8 mouse cellular contexts compared by ENCODE assay signal in the genomic region with DNA sequence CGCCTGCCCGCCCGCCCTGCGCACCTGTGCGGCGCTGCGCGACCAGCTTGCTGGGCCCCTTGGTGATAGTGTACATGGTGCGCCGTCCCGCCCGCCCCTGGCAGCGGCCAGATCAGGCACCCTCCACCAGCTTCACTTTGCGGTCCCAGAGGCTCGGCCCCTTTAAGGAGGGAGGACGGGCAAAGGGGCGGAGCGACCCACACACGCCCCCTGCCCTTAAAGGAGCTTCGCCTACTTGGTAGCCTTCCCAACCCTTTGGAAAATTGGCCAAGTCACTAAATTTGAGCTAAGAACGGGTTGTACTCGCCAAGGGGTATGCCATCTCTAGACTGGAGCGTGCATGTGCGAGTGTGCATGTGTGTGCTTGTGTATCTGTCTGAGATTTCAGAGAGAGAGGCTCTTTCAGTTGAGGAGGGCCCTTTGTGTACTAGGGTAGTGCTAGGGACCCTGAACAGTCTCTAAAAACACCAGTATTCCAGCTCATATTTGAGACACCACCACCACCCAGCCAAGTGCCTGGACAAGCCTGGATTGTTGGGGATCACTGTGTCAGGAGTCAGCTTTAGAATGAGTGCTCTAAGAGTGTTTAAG. TPM values are rescaled to one million over a fixed set of nuclear protein-coding genes. Genes with fewer than 3 reads are reported as not detected.
A peak's percentile ranks its signal among the peaks of the same experiment; 100 is the strongest.
DNase-seq lines count a peak whose midpoint lies in the region; ATAC-seq lines count a peak whose summit lies in the region.

TSS of gene Mcrip2 (minus strand) at position 164 of the 591 bp plus-strand sequence.

- no peaks in the 10 kb centered on the region for H3K9me3 ChIP-seq in limb, embryonic 11.5 days (ENCODE audit: control insufficient read depth, low read length)
- H3K9me3 ChIP-seq in midbrain, embryonic 13.5 days = no peaks in the 10 kb centered on the region

- no peaks in the 10 kb centered on the region for H3K36me3 ChIP-seq in limb, embryonic 11.5 days (ENCODE audit: control insufficient read depth, insufficient read depth, low read length)
- no peaks in the 10 kb centered on the region for H3K36me3 ChIP-seq in midbrain, embryonic 13.5 days

- peak; percentile 83 for ATAC-seq in granulocyte monocyte progenitor cell, adult 5-6 weeks (replicated peaks; ENCODE audit: poor library complexity, severe bottlenecking)
- peak; percentile 81 for ATAC-seq in limb, embryonic 11.5 days (ENCODE audit: insufficient number of reproducible peaks, low FRiP score, low TSS enrichment, low read depth)
- peak; percentile 90 for ATAC-seq in midbrain, embryonic 13.5 days

- no peaks in the 10 kb centered on the region for H3K27me3 ChIP-seq in limb, embryonic 11.5 days (ENCODE audit: control insufficient read depth, insufficient read depth, low read length)
- peaks cover 9% of the 10 kb centered on the region; the same call in 1 of the 2 replicates for H3K27me3 ChIP-seq in midbrain, embryonic 13.5 days

- H3K4me2 ChIP-seq in limb, embryonic 11.5 days (ENCODE audit: low read depth, severe bottlenecking) = peak within 1 kb of the TSS; percentile 98
- peak within 1 kb of the TSS; percentile 92 for H3K4me2 ChIP-seq in midbrain, embryonic 13.5 days (replicated peaks)

- under 1% methylated on average over 24 of the region's 24 CpGs for WGBS in limb, embryonic 11.5 days
- WGBS in midbrain, embryonic 13.5 days = 1% methylated on average over 22 of the region's 24 CpGs

- H3K9ac ChIP-seq in limb, embryonic 11.5 days (ENCODE audit: low read length) = peak within 1 kb of the TSS; percentile 60
- H3K9ac ChIP-seq in midbrain, embryonic 13.5 days (replicated peaks) = peak within 1 kb of the TSS; percentile 82

- peak within 1 kb of the TSS; percentile 82 for H3K4me3 ChIP-seq in limb, embryonic 11.5 days (ENCODE audit: low read depth, low read length)
- peak within 1 kb of the TSS; percentile 87 for H3K4me3 ChIP-seq in midbrain, embryonic 13.5 days (replicated peaks)

- peak; percentile 83 for DNase-seq in layer of hippocampus, adult 11-12 months (ENCODE audit: low spot score)
- no peak for DNase-seq in layer of hippocampus, adult 9-10 months (ENCODE audit: low spot score)
- peak; percentile 68 for DNase-seq in embryo, embryonic 11.5 days (ENCODE audit: low read depth, low spot score)
- peak; percentile 91 for DNase-seq in kidney, adult 11 months
- DNase-seq in limb, embryonic 11.5 days (ENCODE audit: low spot score) = peak; percentile 81
- DNase-seq in spleen, postnatal 36 days (ENCODE audit: low spot score in 2 of 2) = peak; percentile 71 to 74

- peak within 1 kb of the TSS; percentile 65 for H3K27ac ChIP-seq in limb, embryonic 11.5 days (replicated peaks; ENCODE audit: low read depth, low read length)
- peak within 1 kb of the TSS; percentile 45 for H3K27ac ChIP-seq in midbrain, embryonic 13.5 days

- peaks cover 6% of the 10 kb centered on the region for H3K4me1 ChIP-seq in limb, embryonic 11.5 days (ENCODE audit: control insufficient read depth, insufficient read depth, low read length)
- peaks cover 18% of the 10 kb centered on the region for H3K4me1 ChIP-seq in midbrain, embryonic 13.5 days (replicated peaks)

RNA-seq across cellular contexts. Expression of gene Mcrip2, which starts in this region (rescaled TPM):
- 30.4 and 58.6 TPM in 2 replicates for total RNA-seq in granulocyte monocyte progenitor cell, adult 5-6 weeks (2014; fragmentation: Nextera tagmentation)
- 11.2 and 25.8 TPM in 2 replicates for total RNA-seq in granulocyte monocyte progenitor cell, adult 5-6 weeks (2017)
- polyA plus RNA-seq in limb, embryonic 11.5 days (2014; fragmentation: Nextera tagmentation; extraction: Ambion mirVana) = 7.8 and 10.7 TPM in 2 replicates
- 8.0 and 10.4 TPM in 2 replicates for polyA plus RNA-seq in midbrain, embryonic 13.5 days (2015; fragmentation: Nextera tagmentation; extraction: Ambion mirVana)
